Mouse (Mus musculus): ENCODE results near the gene Fam181a.

DNA sequence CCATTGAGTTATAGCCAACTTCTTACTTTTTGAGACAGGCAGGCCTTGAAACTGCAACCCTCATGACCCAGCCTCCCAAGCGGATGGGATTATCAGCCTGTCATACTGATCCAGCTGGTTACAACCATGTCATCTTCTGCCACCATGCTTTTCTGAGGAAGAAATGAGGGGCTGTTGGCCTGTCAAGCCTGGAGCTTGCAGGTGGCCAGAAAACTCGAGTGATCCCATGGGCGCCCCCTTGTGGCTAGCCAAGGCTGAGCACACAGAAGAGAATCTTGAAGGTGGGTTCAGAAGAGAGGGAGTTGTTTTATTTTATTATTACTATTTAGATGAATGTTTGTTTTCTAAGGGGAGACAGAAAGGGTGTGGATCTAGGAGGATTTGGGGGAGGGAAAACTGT, 4.1 kb upstream of the Fam181a start:
- TF ChIP-seq CTCF (IDR thresholded peaks at IDR 0.05; ENCODE audit: low read depth) (peak; percentile 55), EP300 (IDR thresholded peaks at IDR 0.05; ENCODE audit: low read depth) (no peak)

Data from heart, postnatal 0 days (tissue).